Mouse (Mus musculus) T-helper 2 cell (primary cell): Measurements from ENCODE around the gene 1700069L16Rik.

ENCODE experiments used
- in situ Hi-C: fragments of 300-600 bp; cut with MboI, MseI; formaldehyde crosslinking; loops from one replicate; pipeline ENCODE4 v1.15.1; 2025; ENCODE audit warnings: high pct_unique_total_duplicates

Gene 1700069L16Rik

DNA sequence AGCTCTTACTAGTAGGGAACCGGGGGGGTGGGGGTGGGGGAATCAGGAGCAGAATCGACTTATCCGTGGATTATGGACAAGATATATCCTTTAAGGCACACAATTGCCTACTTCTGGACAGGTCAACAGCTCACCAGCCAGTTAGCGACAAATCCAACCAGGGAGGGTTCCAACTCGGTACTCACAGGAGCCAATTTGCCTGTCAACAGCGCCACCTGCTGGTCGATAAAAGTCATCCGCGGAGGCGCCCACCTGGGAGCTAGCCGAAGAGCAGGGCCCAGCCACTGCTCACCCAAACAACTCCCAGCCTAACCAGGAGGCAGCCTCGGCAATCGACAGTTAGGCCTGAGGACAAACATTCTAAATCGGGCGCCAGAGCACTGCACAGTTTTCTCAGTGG lies at the start of gene 1700069L16Rik:
Gene 1700069L16Rik (minus strand): TSS at position 327 of the 400 bp plus-strand sequence.
- in situ Hi-C loops = loop anchor here (5.0 kb wide), 1 partner anchor 252 kb away; no protein-coding TSS in a partner anchor

DNA sequence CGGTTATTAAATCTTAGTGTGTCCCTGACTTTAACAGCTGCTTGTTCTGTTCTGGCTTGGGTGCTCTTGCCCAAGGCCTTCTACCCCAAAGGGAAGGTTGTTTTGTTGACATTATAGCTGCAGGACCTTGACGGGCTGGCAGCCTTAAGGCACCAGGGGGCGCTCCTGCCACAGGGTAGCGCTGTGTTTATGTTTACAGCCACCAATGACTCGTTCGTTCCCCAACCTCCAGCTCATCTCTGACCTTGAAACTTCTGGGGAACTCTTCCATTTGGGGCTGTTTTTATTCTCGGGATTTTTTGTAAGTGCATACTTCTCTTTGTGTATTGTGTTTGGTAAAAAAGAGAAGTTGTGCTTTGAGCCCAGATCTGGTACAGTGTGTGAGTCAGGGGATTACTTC lies 49.1 kb upstream of the 1700069L16Rik start:
- in situ Hi-C loops = loop anchor here (5.0 to 10.0 kb wide), 3 partner anchors 36 to 71 kb away; partner anchors contain the start of gene Ficd

DNA sequence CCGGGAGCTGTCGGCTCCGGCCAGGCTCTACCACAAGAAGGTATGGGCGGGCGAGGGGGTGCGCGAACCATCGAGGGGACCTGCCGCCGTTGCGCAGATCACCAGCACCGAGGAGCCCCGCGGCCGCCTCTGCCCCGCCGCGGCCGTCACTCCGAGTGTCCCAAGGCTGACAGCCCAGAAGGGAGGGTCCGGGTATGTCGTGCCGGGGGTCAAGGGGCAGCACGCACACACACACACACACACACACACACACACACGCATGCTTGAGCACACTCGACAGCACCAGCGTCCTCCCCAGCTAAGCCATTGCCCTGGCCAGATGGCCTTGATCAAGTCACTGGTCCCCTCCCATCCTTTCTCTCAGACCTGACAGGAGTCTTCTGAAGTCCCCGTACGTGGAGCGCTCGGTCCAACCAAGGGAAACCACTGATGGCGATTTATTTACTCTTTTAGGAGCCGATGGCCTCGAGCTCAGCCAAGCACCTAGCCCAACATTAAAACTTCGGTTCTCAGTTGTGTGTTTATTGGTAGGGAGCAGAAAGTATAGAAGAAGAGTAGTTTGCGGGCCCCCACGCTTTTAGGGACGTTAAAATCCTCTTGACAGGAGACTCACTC lies 48.4 kb upstream of the 1700069L16Rik start:
- in situ Hi-C loops = loop anchor here (5.0 to 10.0 kb wide), 3 partner anchors 36 to 72 kb away; partner anchors contain the start of gene Ficd

DNA sequence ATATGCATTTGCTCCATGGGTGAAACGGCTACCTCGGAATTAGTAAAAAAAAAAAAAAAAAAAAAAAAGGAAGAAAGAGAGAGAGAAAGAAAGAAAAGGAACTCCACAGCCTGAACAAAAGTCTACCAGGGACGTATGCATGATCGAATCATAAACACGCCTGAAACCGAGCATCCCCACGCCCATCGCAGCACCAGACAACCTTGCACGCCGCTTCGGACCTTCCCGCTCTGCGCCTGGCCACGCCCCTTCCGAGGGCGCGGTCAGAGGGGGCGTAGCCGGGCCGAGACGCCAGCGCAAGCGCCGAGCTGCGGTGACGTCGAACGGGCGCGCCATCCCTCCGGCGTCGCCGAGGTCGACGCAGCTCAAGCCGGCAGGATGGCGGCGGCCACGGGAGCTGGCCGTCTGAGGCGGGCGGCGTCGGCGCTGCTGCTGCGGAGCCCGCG lies 47.9 kb upstream of the 1700069L16Rik start, which contains the start of the genes Sart3 and Iscu:
Gene Sart3 (minus strand): TSS at position 61 of the 446 bp plus-strand sequence.
Gene Iscu (plus strand): TSS at position 299 of the 446 bp plus-strand sequence.
- in situ Hi-C loops = loop anchor here (5.0 to 10.0 kb wide), 3 partner anchors 35 to 72 kb away; partner anchors contain the start of gene Ficd

DNA sequence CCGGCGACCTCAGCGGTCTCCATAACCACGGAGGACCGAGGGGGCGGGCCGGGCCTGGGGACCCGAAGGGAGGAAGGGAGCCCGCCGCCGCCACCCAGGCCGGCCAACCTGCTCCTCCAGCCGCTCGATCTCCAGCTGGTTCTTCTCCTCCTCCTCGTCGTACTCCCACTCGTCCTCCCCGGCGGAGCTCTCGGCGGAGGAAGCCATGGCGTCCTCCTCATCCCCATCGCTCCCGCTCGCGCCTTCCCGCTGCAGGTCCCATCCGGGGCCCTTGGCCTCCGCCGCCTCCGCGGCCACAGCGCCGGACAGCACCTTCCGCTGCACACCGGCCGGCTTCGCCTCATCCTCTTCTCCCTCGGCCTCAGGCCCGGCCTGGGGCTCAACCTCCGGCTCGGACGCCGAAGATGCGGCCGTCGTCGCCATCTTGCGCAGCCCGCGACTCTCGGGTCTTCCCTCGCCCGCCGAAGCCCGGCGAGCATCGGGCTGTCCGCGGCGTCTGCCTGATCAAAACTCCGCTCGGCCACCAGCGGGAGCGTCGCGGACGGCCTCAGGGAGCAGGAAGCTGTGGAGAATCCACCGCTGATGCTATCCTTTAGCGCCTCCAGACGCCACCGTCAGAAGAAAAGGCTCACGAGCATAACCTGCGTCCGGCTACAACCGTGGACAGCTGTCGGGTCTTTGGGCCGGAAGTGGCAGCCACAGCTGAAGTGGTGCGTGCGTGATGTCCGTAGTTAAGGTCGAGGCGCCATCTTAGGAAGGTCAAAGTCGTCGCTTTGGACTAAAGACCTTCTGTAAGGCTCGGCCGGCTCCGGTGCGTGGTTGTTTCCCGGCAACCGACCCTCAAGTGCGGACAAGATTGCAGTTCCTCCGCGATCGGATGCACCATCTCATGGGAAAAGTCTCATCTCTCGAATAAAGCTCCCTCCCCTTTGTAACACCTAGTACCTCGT lies 46.9 kb upstream of the 1700069L16Rik start:
- in situ Hi-C loops = loop anchor here (5.0 to 10.0 kb wide), 3 partner anchors 34 to 73 kb away; partner anchors contain the start of gene Ficd

DNA sequence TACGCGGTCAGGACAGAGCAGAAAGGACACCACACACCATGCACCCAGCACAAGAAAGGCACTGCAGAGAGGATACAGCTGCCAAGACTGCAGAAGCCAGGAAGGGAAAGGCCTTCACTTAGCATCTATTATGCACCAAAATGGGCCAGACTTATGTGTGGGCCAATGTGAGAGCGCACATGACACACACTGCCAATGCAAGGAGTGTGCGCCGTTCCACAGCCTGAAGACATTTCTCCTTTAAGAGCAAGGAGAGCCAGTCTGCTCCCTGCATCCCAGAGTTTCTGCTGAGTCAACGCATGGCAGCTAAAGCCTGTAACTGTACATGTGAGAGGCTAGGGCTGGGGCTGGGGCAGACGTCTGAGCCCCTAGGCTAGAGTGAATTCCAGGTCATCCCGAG lies 44.2 kb upstream of the 1700069L16Rik start:
- in situ Hi-C loops = no loop called here

DNA sequence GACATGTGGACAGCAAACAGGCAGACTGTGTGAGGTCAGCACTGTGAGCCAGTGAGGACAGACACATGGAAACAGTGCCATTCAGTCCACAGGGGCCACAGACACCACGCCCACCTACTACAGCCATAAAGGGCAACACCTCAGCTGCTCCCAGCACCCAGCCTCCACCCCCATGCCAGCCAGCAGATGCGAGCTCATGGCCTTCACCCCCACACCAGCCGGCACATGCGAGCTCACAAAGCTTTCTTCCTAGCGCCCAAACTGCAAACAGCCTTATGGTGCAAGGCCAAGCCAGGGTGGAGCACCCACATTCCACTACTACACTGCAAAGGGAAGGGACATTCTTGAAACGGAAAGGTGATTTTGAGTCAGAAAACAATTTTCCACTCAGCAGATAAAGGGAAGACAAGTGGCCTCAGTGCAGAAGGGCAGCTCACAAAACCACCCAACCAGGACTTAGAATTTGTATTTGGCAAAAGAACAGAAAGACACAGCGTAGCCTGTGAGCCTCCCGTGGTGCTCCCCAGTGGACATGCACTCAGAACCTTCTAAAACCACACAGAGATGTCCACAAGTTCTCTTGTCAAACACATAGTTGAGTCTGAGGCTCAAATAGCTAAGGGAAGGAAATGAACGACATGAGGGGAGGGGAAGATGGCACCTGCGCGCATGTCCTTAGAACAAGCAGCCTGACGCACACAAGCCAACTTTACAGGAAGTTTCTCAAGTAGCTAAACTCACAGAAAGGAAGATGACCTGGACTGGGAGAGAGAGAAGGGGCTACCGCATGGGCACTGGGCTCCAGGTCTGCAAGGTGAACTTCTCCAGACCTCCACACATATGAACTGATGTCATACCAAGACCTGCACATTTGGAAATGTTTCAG lies 41.3 kb upstream of the 1700069L16Rik start:
- in situ Hi-C loops = no loop called here

DNA sequence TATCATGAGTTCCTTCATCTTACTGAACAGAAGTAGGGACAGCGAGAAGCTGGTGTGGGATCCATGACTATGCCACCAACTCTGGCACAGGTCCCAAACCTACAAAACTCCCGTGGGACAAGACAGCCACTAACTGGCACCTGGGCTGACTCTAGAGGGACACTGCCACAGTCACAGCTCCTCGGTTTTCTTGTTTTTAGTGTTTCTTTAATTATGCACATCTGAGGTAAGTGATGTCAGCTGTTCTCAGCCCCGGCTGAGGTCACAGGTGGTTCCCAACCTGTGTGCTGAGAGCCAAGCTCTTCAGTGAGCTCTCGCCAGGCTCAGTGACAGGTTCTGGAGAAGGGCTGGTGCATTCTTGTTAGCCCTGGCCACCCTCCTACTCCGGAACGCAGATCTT lies 39.9 kb upstream of the 1700069L16Rik start:
- in situ Hi-C loops = no loop called here

DNA sequence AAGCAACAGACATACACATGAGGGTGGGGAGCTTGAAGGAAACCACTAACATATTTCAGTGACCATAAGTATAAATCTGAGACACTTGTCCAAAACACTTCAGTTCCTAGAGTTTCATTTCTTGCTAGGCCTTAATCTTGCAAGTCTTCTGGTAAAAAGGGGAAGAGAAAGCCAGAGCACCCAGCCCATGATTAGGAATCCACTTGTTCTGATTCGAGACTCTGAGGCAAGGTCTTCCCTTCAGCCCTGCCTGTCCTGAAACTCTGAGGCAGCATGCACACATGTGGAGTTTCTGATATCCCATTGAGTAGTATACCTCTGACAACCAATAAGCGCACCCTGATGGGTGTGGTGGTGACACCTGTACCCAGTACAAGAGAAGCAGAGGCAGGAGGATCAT lies 37.0 kb upstream of the 1700069L16Rik start:
- in situ Hi-C loops = no loop called here

DNA sequence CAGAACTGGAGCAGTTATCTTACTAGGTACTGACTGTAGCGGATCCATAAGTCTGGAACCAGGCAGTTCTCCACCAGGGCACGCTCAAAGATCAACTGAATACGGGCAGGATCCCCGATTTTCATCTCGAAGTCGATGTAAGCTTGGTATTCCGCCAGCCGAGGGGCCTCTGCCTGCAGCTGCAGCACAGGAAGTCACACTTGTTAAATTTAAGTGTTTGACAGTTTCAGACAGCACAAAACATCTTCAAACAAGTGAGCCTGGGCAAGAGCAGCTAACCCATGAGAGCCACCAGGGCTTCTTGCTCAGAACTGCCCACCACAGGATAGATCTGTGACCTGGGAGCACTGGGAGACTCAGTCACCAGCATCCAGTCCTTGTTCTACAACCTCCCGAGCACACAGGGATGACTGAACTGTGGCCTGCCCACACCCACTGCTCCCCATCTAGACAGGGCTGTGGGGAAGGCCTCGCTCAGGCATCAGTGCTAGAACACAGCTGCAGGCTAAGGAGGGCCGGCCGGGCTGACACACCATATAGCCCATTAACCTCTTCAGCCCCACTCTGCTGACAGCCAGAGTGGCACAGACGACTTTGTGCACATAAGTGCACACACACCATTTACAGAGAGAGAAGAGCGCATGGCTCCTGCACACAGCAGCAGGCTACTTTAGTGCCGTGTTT lies 30.9 kb upstream of the 1700069L16Rik start:
- in situ Hi-C loops = no loop called here

DNA sequence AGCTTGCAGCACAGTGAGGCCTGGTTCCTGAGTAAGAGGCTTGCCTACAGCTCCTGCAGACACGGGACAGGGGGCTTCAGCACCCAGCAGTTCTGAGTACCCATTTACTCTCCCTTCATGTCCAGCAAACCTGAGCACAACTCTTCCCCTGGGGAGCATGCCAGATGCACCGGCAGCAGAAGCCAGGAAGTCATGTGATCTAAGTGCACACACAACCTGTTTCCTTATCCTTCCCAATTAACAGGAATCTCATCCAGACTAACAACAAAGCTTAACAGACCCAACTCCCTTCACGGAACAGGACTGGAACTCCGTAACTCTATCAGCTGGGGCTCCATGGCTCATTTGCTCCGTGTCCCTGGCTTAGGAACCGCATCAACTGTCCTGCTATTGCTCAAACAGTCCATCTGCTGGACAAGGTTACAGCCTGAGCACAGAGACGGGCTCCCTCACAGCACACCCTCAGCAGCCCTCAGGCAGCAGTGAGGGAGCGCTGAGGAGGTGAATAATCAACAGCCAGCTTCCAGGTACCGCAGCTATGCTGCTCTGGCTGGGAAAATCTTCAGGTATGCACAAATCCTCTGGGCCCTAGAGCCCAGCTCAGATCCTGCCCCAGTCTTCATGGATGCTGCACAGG lies 27.1 kb upstream of the 1700069L16Rik start:
- in situ Hi-C loops = no loop called here

DNA sequence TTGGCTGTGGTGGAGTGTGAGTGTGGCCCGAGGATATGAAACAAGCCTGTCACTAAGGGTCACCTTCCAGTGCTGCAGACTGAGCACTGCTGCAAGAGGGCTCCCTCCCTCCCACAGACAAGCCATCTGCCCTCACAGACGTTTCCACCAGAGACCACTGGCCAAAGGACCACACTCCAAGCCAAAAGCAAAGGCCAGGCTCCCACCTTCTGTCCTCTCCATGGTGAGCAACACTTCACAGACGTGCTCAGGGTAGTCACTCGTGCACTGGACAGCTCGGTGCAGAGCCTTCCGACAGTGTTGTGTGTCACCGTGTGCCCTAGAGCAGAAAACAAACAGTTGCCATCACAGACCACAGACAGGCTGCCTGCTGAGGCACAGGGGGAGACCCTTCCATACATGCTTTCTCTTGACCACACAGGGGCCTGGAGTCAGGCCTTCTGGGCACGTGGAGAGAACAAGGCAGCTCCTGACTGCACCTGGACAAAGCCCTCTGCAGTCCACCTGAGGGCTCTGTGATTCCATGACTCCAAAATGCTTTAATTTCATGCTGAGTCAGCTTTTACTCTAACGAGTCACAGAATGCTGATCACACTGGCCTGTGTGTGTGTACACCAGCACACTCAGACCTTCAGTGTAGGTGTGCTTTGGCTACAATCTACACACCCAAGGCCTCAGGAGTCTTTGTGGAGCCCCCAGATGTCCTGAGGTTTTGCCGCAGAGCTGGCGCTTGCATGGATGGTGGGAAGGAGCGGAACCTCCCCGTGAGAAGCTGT lies 24.2 kb upstream of the 1700069L16Rik start:
- in situ Hi-C loops = no loop called here

DNA sequence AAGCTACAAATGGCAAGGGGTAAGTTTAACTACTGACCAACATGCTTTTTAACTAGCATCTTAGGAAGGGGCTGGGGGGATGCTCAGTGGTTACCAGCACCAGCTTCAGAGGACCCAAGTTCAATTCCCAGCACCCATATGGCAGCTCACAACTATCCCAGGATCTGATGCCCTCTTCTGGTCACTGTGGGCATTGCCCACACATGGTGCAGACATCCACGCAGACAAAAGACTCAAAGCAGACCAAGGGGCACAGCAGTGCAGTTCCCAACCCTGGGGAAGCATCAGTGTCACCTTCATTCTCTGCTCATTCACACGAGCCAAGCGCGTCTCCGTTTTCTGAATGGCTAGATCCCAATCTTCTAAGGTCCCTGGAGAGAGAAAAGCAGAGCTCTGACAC lies 23.1 kb upstream of the 1700069L16Rik start:
- in situ Hi-C loops = no loop called here

DNA sequence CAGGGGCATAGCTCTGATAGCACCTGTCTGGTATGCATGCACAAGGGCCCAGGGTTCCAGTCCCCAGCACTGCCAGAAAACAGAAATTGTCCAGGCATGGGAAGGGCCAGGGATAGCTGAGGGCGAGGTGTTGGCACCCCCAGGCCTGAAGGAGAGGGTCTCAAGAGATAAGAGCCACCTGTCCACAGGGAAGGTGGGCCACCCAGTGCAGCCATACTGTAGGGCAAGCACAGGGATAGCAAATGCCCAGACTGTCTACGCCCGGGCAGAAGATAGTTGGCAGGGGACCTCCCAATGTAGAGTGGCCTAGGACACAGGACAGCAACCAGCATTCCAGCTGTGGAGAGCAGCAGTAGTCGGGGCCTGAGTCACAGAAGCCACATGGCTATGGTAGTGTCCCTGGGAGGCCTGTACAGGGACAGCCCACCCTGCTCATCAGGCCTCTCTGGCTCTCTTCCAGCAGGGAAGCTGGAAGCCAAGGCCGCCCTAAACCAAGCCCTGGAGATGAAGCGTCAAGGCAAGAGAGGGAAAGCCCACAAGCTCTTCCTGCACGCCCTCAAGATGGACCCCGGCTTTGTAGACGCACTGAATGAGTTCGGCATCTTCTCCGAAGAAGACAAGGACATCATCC lies 13.2 kb upstream of the 1700069L16Rik start:
- in situ Hi-C loops = loop anchor here (5.0 kb wide), 1 partner anchor 35 kb away; the partner anchor contains the start of genes Iscu and Sart3

DNA sequence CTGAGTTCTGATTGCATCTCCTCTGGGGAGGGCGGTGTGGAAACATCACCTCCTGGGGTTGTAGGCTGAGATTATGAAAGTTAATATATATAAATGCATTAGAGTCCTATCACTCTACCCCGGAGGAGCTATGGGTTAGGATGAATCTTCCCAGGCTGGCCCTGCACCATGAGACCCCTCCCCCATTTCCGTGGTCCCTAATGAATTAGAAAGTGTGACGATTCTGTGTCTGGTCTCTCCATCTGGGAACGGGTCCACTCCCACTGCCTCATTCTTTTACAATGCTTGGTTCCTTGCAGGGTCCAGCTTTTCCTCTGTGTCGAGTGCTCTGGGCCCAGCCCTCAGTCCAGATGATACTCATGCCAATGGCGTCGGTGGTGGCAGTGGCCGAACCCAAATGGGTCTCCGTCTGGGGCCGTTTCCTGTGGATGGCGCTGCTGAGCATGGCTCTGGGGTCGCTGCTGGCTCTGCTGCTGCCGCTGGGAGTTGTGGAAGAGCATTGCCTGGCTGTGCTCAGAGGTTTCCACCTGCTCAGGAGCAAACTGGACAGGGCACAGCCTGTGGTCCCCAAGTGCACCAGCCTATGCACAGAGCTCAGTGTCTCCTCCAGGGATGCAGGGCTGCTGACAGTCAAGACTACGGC lies 12.1 kb upstream of the 1700069L16Rik start:
- in situ Hi-C loops = loop anchor here (5.0 kb wide), 1 partner anchor 36 kb away; the partner anchor contains the start of genes Iscu and Sart3

DNA sequence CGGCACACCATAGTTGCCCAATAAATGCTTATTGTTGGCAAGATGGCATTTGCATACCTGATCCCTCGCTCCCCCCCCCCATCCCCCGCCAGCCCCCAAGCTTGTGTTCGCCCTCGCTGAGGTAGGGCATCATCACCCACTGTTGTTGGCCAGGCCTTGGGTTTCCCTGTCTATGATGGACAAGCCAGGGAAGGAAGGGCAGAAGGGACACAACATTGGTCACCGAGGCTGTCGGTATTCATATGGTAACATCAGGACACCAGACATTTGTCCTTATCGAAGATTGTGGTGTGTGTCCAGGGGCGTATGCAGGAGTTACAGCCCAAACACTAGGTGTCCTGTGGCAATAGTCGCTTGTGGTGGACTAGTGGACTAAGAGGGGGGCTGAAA lies 11.5 kb upstream of the 1700069L16Rik start:
- in situ Hi-C loops = loop anchor here (5.0 kb wide), 1 partner anchor 36 kb away; the partner anchor contains the start of genes Iscu and Sart3

DNA sequence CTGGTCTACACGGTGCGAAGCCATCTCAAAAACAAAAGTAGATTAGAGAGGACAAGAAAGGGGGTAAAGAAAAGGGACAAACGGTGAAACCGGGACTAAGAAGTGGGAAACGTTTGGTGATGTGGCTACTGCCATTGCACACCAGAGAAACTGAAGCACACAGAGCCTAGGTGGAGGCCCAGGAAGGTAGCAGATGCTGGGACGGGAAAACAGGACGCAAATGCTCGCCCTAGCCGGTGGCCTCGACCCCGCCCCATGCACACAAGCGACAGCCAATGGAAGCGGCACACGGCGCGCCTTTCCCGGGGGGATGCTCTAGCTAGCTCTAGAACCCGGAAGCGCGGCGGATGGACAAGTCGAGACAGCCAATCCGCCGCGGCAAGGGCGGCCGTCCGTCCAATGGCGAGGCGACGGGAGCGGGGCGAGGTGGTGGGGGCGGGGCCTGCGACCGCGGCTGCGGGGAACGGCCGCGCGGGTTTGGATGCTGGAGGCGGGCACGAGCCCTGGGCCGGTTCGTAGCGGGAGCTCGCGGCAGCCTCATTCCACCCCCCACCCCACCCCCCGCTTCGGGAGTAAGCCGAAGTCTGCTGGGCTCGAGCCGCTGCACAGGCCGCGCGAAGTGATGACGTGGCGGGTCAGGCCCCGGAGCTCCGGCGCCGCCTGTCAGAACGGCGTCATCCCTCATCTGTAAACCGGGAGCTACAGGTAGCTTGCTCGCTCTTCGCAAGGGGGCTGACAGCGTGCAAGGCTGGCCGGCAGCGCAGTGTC lies 11.0 kb upstream of the 1700069L16Rik start, which contains the start of gene Ficd:
Gene Ficd (plus strand): TSS at position 459 of the 768 bp plus-strand sequence.
- in situ Hi-C loops = loop anchor here (5.0 kb wide), 1 partner anchor 37 kb away; the partner anchor contains the start of genes Iscu and Sart3
